ENCODE assay signal across 8 mouse cellular contexts in the genomic region with DNA sequence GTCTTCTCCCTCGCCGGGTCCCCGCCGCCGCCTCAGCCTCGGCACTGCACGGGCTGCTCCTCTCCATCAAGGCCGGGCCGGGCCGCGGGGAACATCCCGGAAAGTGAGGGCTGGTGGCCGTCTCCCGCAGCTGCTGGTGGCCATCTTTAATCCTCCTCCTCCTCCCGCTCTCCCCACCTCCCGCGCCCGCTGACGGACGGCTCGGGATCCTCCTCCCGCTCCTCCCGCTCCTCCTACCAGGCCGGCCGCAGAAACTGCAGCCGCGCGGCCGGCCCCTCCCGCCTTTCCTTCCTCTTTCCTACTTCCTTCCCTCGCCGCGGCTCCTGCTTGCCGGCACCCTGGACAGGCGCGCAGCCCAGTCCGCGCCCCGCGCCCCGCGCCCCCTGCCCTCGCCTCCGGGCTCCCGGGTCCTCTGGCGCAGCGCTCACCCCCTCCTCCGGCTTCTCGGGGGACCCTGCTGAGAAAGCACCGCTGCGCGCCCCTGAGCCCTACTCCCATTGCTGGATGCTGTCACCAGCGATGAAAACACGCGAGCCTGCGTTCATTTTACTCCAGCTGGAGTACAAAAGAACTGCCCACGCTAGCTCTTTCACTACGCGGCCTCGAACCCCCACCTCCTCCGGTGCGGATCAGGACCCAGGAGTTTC. TPM values are rescaled to one million over a fixed set of nuclear protein-coding genes. Genes with fewer than 3 reads are reported as not detected.
DNase-seq lines count a peak whose midpoint lies in the region.

A gene (minus strand): TSS at position 155 of the 647 bp plus-strand sequence.

- WGBS in embryonic facial prominence, embryonic 10.5 days, result under 1% methylated on average over 62 of the region's 62 CpGs

- H3K36me3 ChIP-seq in embryonic facial prominence, embryonic 10.5 days (replicated peaks), result peaks cover 28% of the 10 kb centered on the region

- peak within 1 kb of the TSS; percentile 95 for H3K4me3 ChIP-seq in embryonic facial prominence, embryonic 10.5 days

- H3K27me3 ChIP-seq in embryonic facial prominence, embryonic 10.5 days (replicated peaks; ENCODE audit: low read depth, poor library complexity, severe bottlenecking), result no peaks in the 10 kb centered on the region

- DNase-seq in adrenal gland, postnatal 25 days, result peak; percentile 92
- peak; percentile 92 for DNase-seq in embryonic facial prominence, embryonic 10.5 days (ENCODE audit: low spot score)
- no peak for DNase-seq in gonadal fat pad, adult 2 months (ENCODE audit: low read depth)
- peak; percentile 87 for DNase-seq in kidney, adult 11 months
- DNase-seq in left cerebral cortex, postnatal 36 days (ENCODE audit: low spot score in 2 of 2), result peak; percentile 89
- peak; percentile 90 for DNase-seq in mesoderm, embryonic 11.5 days (ENCODE audit: low read depth, low spot score)
- DNase-seq in right cerebral cortex, postnatal 36 days (ENCODE audit: low spot score in 2 of 2), result peak; percentile 80 to 85
- no peak for DNase-seq in natural killer cell, adult 2 months (ENCODE audit: low spot score in 2 of 2)

- peaks cover 47% of the 10 kb centered on the region for H3K4me1 ChIP-seq in embryonic facial prominence, embryonic 10.5 days

- intact Hi-C loops in left cerebral cortex, postnatal 36 days (cut with DNase I), result loop anchor here (5.0 kb wide), 4 partner anchors 58 to 178 kb away; no protein-coding TSS in a partner anchor

- H3K27ac ChIP-seq in embryonic facial prominence, embryonic 10.5 days (replicated peaks), result peak within 1 kb of the TSS; percentile 100

- no peaks in the 10 kb centered on the region for H3K9me3 ChIP-seq in embryonic facial prominence, embryonic 10.5 days

RNA-seq across cellular contexts. Expression of the gene that starts here (rescaled TPM):
- total RNA-seq in adrenal gland, postnatal 25 days (2021), result 49.6 and 54.3 TPM in 2 replicates
- 17.0 and 17.2 TPM in 2 replicates for polyA plus RNA-seq in embryonic facial prominence, embryonic 10.5 days (2016; fragmentation: Nextera tagmentation; extraction: Ambion mirVana)
- polyA plus RNA-seq in gonadal fat pad, adult 2 months (2012; rRNA removed), result 21.9 and 24.2 TPM in 2 replicates
- 100 to 1,000 TPM; 129 to 140 TPM for total RNA-seq in left cerebral cortex, postnatal 36 days (2021)

Comparison
In these comparisons a context has a peak if more than half of its experiments do, and no peak if none do; other contexts are left out.
1. DNase-seq: peak in adrenal gland, postnatal 25 days (single experiment), embryonic facial prominence, embryonic 10.5 days (single experiment), kidney, adult 11 months (single experiment), left cerebral cortex, postnatal 36 days (2 of 2), mesoderm, embryonic 11.5 days (single experiment) and right cerebral cortex, postnatal 36 days (2 of 2); none in gonadal fat pad, adult 2 months (single experiment) and natural killer cell, adult 2 months (0 of 2).